Mouse (Mus musculus) kidney, postnatal 0 days (tissue): ENCODE measurements at regions not wholly inside any gene's neighbourhood (a gene's known extent, or its start where the extent isn't known, plus 50 kb on each side); places are given as distances from the start of the nearest gene placed in this dataset.

Experiments
- ATAC-seq: fragments of 200-750 bp; cut with Nextera tagmentation; replicated peaks from 2 replicates; pipeline ENCODE4 v1.8.0; 2017; ENCODE audit warnings: low read depth, moderate number of reproducible peaks, moderate TSS enrichment, moderate library complexity; ENCODE audit not compliant: low FRiP score
- DNase-seq: peaks from one replicate; pipeline ENCODE4 v3.0.0-alpha.2; 2016; ENCODE audit warnings: low spot score
- H3K27ac ChIP-seq: fragments of 300-500 bp; sonication (generic); 2 replicates; pipeline ENCODE4 v1.5.1; 2014; ENCODE audit warnings: mild to moderate bottlenecking
- H3K27me3 ChIP-seq: fragments of 300-500 bp; sonication (generic); 2 replicates; pipeline ENCODE4 v1.6.1; 2014; ENCODE audit warnings: low read length, mixed read lengths; ENCODE audit not compliant: insufficient read depth
- H3K36me3 ChIP-seq: fragments of 300-500 bp; sonication (generic); 2 replicates; pipeline ENCODE4 v1.6.1; 2014; ENCODE audit warnings: low read length, mixed read lengths; ENCODE audit not compliant: insufficient read depth
- H3K4me1 ChIP-seq: fragments of 300-500 bp; sonication (generic); replicated peaks from 2 replicates; pipeline ENCODE4 v1.6.1; 2014; ENCODE audit warnings: antibody characterized with exemption, low read length, mixed read lengths; ENCODE audit not compliant: insufficient read depth
- H3K4me2 ChIP-seq: fragments of 300-500 bp; sonication (generic); 2 replicates; pipeline ENCODE4 v1.6.1; 2014; ENCODE audit warnings: mild to moderate bottlenecking, low read length, moderate library complexity, mixed read lengths
- H3K4me3 ChIP-seq: fragments of 300-500 bp; sonication (generic); replicated peaks from 2 replicates; pipeline ENCODE4 v1.5.1; 2014; ENCODE audit warnings: low read depth, low read length
- H3K9ac ChIP-seq: fragments of 300-500 bp; sonication (generic); 2 replicates; pipeline ENCODE4 v1.6.1; 2014; ENCODE audit warnings: low read depth, low read length
- H3K9me3 ChIP-seq: fragments of 300-500 bp; sonication (generic); replicated peaks from 2 replicates; pipeline ENCODE4 v1.6.1; 2016; ENCODE audit warnings: low read length, inconsistent platforms, mixed read lengths
- CTCF ChIP-seq: IDR thresholded peaks from 2 replicates; pipeline ENCODE4 v1.5.1; 2016; ENCODE audit warnings: antibody characterized with exemption, low read depth, mild to moderate bottlenecking, moderate library complexity
- WGBS: fragments of 180-500 bp; shearing (Covaris S2); extraction: QIAGEN DNeasy Blood & Tissue Kit; methylation state at CpG from one replicate; pipeline ENCODE4 v1.1.7; 2014; 5-methylcytosine and 5-hydroxymethylcytosine counted together

DNA sequence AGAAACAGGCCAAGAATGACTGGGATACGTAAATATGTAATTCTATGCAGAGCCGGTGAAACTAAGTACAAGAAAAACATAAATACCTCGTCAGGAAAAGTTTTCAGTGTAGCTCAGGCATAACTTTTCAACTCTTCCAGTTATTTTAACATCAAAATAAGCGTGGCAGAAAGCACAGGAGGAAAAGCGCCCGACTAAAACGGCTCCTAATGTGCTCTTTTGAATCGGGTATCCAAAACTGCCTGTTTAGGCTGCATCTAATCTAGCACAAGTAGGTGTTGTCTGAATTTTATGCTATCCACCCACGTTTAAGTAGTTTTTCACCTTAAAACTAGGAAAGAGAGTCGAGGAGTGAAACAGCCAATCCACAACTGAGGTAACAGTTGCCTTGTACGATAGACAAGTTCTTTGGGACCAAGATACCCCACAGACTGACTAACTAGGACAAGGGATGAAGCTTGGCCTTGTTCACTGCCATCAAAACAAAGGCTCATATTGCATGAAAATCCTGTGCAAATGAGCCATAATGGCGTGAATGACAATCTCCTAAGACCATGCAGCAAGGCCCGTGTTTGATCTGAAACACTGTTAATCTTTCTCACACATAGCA lies 232.0 kb upstream of the Zic4 start:
- ATAC-seq, result no peak
- 73% methylated on average over 13 of the region's 13 CpGs for WGBS
- Histone ChIP-seq H3K36me3 (no peaks in the 10 kb centered on the region), H3K9me3 (no peaks in the 10 kb centered on the region), H3K27me3 (no peaks in the 10 kb centered on the region), H3K4me3 (no peak overlapping the region), H3K4me2 (no peak overlapping the region), H3K9ac (no peak overlapping the region), H3K27ac (no peak overlapping the region), H3K4me1 (no peaks in the 10 kb centered on the region)
- TF ChIP-seq CTCF, result no peak
- DNase-seq, result no peak

DNA sequence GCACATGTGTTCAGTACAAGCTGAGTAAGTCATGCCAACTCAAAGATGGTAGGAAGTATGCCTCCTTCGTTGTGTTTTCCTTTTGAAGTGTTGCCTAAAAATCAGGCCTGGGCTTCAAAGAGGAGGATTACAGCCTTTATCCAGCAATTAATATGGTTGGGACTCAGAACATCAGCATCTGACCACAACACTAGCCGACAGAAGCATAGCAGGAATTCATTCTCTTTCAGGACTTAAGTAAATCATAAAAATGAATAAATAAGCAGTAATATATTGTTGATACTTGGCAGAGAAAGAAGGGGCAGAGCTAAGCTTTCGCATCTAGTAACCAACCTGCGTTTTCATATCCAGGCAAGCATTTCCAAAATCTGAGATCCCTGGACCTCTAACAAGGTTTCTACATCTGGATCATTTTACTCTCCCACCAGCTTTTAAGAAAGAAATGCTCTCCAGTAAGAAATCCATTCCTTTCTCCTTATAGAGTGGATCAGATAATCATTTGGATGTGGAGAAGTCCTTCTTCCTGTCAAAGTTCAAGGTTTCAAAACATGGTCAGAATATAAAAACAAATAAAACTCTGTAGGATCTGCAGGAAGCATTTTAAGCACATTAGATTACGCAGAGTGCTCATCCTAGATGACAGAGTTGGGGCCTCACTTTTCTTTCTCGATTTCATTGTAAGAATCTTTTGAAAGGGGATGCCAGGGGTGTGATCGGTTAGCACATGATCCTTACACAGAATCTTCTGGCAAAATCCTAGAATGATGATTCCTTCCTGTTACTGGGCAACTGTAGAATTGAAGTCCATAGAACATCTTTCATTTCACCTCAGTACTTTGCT lies 230.6 kb upstream of the Zic4 start:
- Histone ChIP-seq H3K4me1 (no peaks in the 10 kb centered on the region), H3K36me3 (no peaks in the 10 kb centered on the region), H3K27ac (no peak overlapping the region), H3K9ac (no peak overlapping the region), H3K4me3 (no peak overlapping the region), H3K27me3 (no peaks in the 10 kb centered on the region), H3K9me3 (no peaks in the 10 kb centered on the region), H3K4me2 (no peak overlapping the region)
- 65% methylated on average over 7 of the region's 7 CpGs for WGBS
- no peak for TF ChIP-seq CTCF
- DNase-seq, result no peak
- no peak for ATAC-seq

DNA sequence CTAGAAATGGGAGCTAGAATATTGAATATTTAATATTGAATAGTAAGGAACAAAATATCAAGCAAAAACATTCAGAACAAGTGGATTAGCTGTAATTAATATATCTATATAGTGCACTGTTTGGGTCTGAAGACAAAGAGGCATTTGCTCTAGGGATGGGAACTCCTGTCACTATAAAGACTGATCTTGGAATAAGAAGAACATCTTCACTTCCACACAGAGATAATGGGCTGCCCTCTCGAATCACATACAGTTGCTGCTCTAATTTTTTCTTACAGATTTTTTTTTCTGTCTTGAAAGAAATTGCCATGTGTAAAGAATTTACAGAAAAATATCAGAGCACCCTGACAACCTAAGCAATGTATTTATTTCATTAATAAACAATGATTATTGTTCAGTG lies 229.7 kb upstream of the Zic4 start:
- 71% methylated on average over 1 of the region's 1 CpGs for WGBS
- no peak for ATAC-seq
- H3K4me1 ChIP-seq, result no peaks in the 10 kb centered on the region
- no peak overlapping the region for H3K4me3 ChIP-seq
- no peak overlapping the region for H3K9ac ChIP-seq
- H3K9me3 ChIP-seq, result no peaks in the 10 kb centered on the region
- no peaks in the 10 kb centered on the region for H3K36me3 ChIP-seq
- H3K27me3 ChIP-seq, result no peaks in the 10 kb centered on the region
- no peak for TF ChIP-seq CTCF
- no peak for DNase-seq
- no peak overlapping the region for H3K27ac ChIP-seq
- H3K4me2 ChIP-seq, result no peak overlapping the region

DNA sequence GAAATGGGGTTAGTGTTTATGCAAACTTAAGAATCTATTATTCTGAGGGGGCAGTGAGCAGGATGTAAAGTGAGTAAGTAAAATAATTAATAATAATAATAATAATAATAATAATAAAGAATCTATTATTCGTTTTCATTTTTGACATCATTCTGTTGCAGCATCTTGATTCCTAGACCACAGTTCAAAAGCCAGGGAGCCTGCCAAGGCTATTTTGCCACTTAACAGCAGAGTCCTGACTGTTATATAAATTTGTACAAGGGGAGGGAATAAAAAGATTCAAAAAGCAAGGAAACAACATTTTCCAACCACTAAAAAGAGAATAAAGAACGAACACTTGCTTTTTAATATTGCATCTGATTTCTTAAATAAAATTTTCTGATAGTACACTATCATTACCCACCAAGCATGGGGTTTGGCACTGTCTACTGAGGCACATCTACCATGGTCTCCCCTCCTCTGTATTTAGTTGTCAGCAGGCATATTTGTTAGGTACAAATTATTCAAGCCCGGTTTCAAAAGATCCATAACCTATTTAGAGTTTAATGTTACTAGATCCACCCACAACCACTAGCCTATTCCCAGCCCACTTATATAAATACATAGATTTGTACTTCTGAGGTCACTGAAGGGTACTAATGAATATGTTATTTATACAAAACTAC lies 228.8 kb upstream of the Zic4 start:
- ATAC-seq (no peak), DNase-seq (no peak)
- Histone ChIP-seq H3K4me2 (no peak overlapping the region), H3K27ac (no peak overlapping the region), H3K4me1 (no peaks in the 10 kb centered on the region), H3K36me3 (no peaks in the 10 kb centered on the region), H3K4me3 (no peak overlapping the region), H3K27me3 (no peaks in the 10 kb centered on the region), H3K9ac (no peak overlapping the region), H3K9me3 (no peaks in the 10 kb centered on the region)
- no peak for TF ChIP-seq CTCF
- 89% methylated on average over 3 of the region's 3 CpGs for WGBS

DNA sequence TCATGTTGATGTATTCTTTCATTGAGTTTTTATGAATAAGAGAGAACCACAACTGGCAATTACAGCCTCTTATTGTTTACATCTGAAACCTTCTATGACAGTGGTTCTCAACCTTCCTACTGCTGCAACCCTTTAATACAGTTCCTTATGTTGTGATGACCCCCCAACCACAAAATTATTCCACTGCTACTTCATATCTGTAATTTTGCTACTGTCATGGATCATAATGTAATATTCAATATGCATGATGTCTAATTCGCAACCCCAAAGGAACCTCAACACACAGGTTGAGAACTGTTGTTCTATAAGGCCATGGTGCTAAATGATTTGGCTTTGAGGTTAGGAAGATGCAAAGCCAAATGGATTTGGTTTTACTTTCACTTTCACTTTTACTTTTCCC lies 227.9 kb upstream of the Zic4 start:
- Histone ChIP-seq H3K27ac (no peak overlapping the region), H3K9me3 (no peaks in the 10 kb centered on the region), H3K4me1 (no peaks in the 10 kb centered on the region), H3K36me3 (no peaks in the 10 kb centered on the region), H3K4me2 (no peak overlapping the region), H3K9ac (no peak overlapping the region), H3K4me3 (no peak overlapping the region), H3K27me3 (no peaks in the 10 kb centered on the region)
- WGBS, result 87% methylated on average over 1 of the region's 1 CpGs
- TF ChIP-seq CTCF, result no peak
- DNase-seq, result no peak
- no peak for ATAC-seq

DNA sequence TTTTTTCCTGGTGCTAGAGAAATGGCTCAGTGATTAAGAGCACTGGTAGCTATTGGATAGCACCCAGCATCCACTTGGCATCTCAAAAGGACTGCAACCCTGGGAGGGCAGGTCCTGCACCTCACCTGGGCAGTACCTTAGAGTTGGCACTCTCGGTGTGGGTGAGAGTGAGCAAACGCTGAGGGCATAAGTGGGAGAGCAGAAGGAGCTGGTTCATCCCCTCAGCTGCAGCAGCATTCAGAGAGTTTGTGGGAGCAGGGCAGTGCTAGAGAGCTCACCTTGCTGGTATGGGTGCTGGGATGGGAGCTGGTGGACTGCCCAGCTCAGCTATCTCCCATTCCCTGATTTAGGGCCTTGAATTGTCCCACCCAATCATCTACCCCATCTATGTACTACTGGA lies 227.1 kb upstream of the Zic4 start:
- no peaks in the 10 kb centered on the region for H3K9me3 ChIP-seq
- no peaks in the 10 kb centered on the region for H3K4me1 ChIP-seq
- DNase-seq (no peak), ATAC-seq (no peak)
- WGBS, result 82% methylated on average over 2 of the region's 2 CpGs
- no peaks in the 10 kb centered on the region for H3K27me3 ChIP-seq
- no peak for TF ChIP-seq CTCF
- H3K4me2 ChIP-seq, result no peak overlapping the region
- H3K4me3 ChIP-seq, result no peak overlapping the region
- H3K27ac ChIP-seq, result no peak overlapping the region
- H3K9ac ChIP-seq, result no peak overlapping the region
- no peaks in the 10 kb centered on the region for H3K36me3 ChIP-seq
